Mouse (Mus musculus) embryonic facial prominence, embryonic 11.5 days (tissue): Measurements from ENCODE around the gene Vmn2r39. TPM values are rescaled to one million over a fixed set of nuclear protein-coding genes. Genes with fewer than 3 reads are reported as not detected.
"Not testable (repeated sequence)": the region's sequence is repeated elsewhere in the genome, so short reads cannot be mapped to it uniquely, and the experiment has no call there.

Source experiments
- ATAC-seq: fragments of 200-750 bp; cut with Nextera tagmentation; replicated peaks from 2 replicates; pipeline ENCODE4 v1.8.0; 2017; ENCODE audit warnings: low read depth; ENCODE audit not compliant: insufficient number of reproducible peaks, low FRiP score, low TSS enrichment
- DNase-seq: peaks from one replicate; pipeline ENCODE4 v3.0.0-alpha.2; 2015; ENCODE audit warnings: low spot score
- H3K27ac ChIP-seq: fragments of 300-500 bp; sonication (generic); replicated peaks from 2 replicates; pipeline ENCODE4 v1.5.1; 2014; ENCODE audit warnings: mild to moderate bottlenecking, low read depth, low read length, control low read depth
- H3K27me3 ChIP-seq: fragments of 300-500 bp; sonication (generic); 2 replicates; pipeline ENCODE4 v1.6.1; 2014; ENCODE audit warnings: mild to moderate bottlenecking, low read length, moderate library complexity, mixed read lengths; ENCODE audit not compliant: control insufficient read depth, insufficient read depth
- H3K36me3 ChIP-seq: fragments of 300-500 bp; sonication (generic); replicated peaks from 2 replicates; pipeline ENCODE4 v1.6.1; 2014; ENCODE audit warnings: low read depth, mild to moderate bottlenecking, low read length, moderate library complexity, mixed read lengths; ENCODE audit not compliant: control insufficient read depth, insufficient read depth
- H3K4me1 ChIP-seq: fragments of 300-500 bp; sonication (generic); 2 replicates; pipeline ENCODE4 v1.6.1; 2014; ENCODE audit warnings: low read length, mixed read lengths; ENCODE audit not compliant: control insufficient read depth, insufficient read depth
- H3K4me2 ChIP-seq: fragments of 300-500 bp; sonication (generic); 2 replicates; pipeline ENCODE4 v1.6.1; 2014; ENCODE audit warnings: low read depth, mild to moderate bottlenecking, control low read depth, low read length, moderate library complexity
- H3K4me3 ChIP-seq: fragments of 300-500 bp; sonication (generic); 2 replicates; pipeline ENCODE4 v1.5.1; 2014; ENCODE audit warnings: low read depth, low read length, control low read depth
- H3K9ac ChIP-seq: fragments of 300-500 bp; sonication (generic); replicated peaks from 2 replicates; pipeline ENCODE4 v1.6.1; 2014; ENCODE audit warnings: mild to moderate bottlenecking, control low read depth, low read length
- H3K9me3 ChIP-seq: fragments of 300-500 bp; sonication (generic); replicated peaks from 2 replicates; pipeline ENCODE4 v1.6.1; 2016; ENCODE audit warnings: mild to moderate bottlenecking, low read length, inconsistent platforms, mixed read lengths; ENCODE audit not compliant: control insufficient read depth
- WGBS: fragments of 180-500 bp; shearing (Covaris S2); extraction: QIAGEN DNeasy Blood & Tissue Kit; methylation state at CpG from one replicate; pipeline ENCODE4 v1.1.7; 2014; 5-methylcytosine and 5-hydroxymethylcytosine counted together
- polyA plus RNA-seq: library from polyadenylated mRNA; unstranded; fragments of >200 nt; fragmentation: Nextera tagmentation; extraction: Ambion mirVana; gene quantifications from 2 replicates; pipeline ENCODE4 v1.2.1, GENCODE M21; 2014

Vmn2r39 gene
- polyA plus RNA-seq, result not detected in 2 replicates

GRCm38 (mm10) chr7:9030698-9031097, at the start of gene Vmn2r39:
Vmn2r39 (minus strand) TSS chr7:9030798.
- not testable (repeated sequence) for ATAC-seq

DNA sequence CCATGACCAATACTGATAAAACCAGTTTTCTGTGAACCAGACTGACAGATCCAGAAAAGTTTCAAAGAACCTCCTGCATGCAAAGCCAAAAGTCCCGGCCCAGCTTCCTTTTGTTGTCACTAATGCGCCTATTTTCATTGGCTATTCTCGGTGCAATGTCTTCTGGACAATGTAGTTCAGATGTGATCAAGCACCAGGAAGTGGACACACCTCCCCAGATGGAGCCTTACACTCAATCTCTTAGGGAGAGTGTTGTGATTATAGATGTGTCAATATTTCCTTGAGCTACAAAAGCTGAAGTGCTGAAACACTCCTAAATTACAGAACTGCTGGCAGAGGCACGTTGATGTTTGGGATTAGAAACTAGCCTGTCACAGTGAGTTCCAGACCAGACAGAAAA, 34.8 kb upstream of the Vmn2r39 start:
- not testable (repeated sequence) for H3K36me3 ChIP-seq, DNase-seq, H3K4me3 ChIP-seq, H3K4me1 ChIP-seq, H3K9ac ChIP-seq, ATAC-seq, H3K27ac ChIP-seq, H3K4me2 ChIP-seq, H3K27me3 ChIP-seq, H3K9me3 ChIP-seq
- 84% methylated on average over 4 of the region's 4 CpGs for WGBS

More at GRCm38 (mm10) chr7:9030698-9031097, at the start of gene Vmn2r39:
- not testable (repeated sequence) for H3K4me3 ChIP-seq, H3K4me2 ChIP-seq, H3K27me3 ChIP-seq, DNase-seq, H3K9me3 ChIP-seq, H3K27ac ChIP-seq, H3K36me3 ChIP-seq, H3K9ac ChIP-seq, H3K4me1 ChIP-seq

Other genes starting within 250 kb of the Vmn2r39 start
- gene Vmn2r40, start 99.4 kb downstream of the Vmn2r39 start, polyA plus RNA-seq, result not detected in 2 replicates
- gene Vmn2r38, start 67.1 kb upstream of the Vmn2r39 start, polyA plus RNA-seq, result not detected in 2 replicates
- not detected in 2 replicates for gene Vmn2r37, start 192.9 kb upstream of the Vmn2r39 start, polyA plus RNA-seq